Mouse (Mus musculus): ENCODE measurements around the gene Ptms. TPM values are rescaled to one million over a fixed set of nuclear protein-coding genes. Genes with fewer than 3 reads are reported as not detected.

Gene Ptms
- polyA plus RNA-seq, 3 experiments from 2014 or later = 9.5 to 15.5 (median 12.1) TPM

Other genes starting within 250 kb of the Ptms start
- 100 to 1,000 TPM; 373 to 490 (median 480) TPM for gene Emg1, start 207.9 kb downstream of the Ptms start, polyA plus RNA-seq (2017; shearing (Covaris generic))
- 10 to 100 TPM; 60.8 to 70.7 (median 70.0) TPM for gene Phb2, start 207.8 kb downstream of the Ptms start, polyA plus RNA-seq (2017; shearing (Covaris generic))
- 100 to 1,000 TPM; 143 to 191 (median 176) TPM for gene Ptpn6, start 181.4 kb downstream of the Ptms start, polyA plus RNA-seq (2017; shearing (Covaris generic))
- 100 to 1,000 TPM; 415 to 626 (median 536) TPM for gene Grcc10, start 178.7 kb downstream of the Ptms start, polyA plus RNA-seq (2017; shearing (Covaris generic))
- gene Gm45234, start 164.1 kb downstream of the Ptms start, polyA plus RNA-seq (2017; shearing (Covaris generic)) = not detected
- 1 to 10 TPM; 4.8 to 5.4 (median 5.2) TPM for gene Atn1, start 163.6 kb downstream of the Ptms start, polyA plus RNA-seq (2017; shearing (Covaris generic))
- gene Eno2, start 150.4 kb downstream of the Ptms start, polyA plus RNA-seq (2017; shearing (Covaris generic)) = 10 to 100 TPM in 2 of 3 experiments, 1 to 10 TPM in 1; 3.5 to 23.1 (median 12.8) TPM
- 1 to 10 TPM; 1.5 to 4.2 (median 3.4) TPM for gene Lrrc23, start 140.4 kb downstream of the Ptms start, polyA plus RNA-seq (2017; shearing (Covaris generic))
- 1 to 10 TPM; 1.5 to 3.2 (median 2.1) TPM for gene Spsb2, start 111.4 kb downstream of the Ptms start, polyA plus RNA-seq (2017; shearing (Covaris generic))
- 10 to 100 TPM; 77.6 to 91.2 (median 82.5) TPM for gene Tpi1, start 105.8 kb downstream of the Ptms start, polyA plus RNA-seq (2017; shearing (Covaris generic))
- 10 to 100 TPM; 69.1 to 81.5 (median 73.8) TPM for gene Usp5, start 90.6 kb downstream of the Ptms start, polyA plus RNA-seq (2017; shearing (Covaris generic))
- 100 to 1,000 TPM in 1 of 3 experiments, 10 to 100 TPM in 1, 1 to 10 TPM in 1; 7.6 to 142 (median 17.9) TPM for gene Cdca3, start 90.6 kb downstream of the Ptms start, polyA plus RNA-seq (2017; shearing (Covaris generic))
- under 1 TPM in 2 of 3 experiments, not detected in 1; 0.44 to 0.48 TPM for gene Gnb3, start 79.8 kb downstream of the Ptms start, polyA plus RNA-seq (2017; shearing (Covaris generic))
- under 1 TPM in 2 of 3 experiments, not detected in 1; 0.30 to 0.36 TPM for gene P3h3, start 62.4 kb downstream of the Ptms start, polyA plus RNA-seq (2017; shearing (Covaris generic))
- gene Gpr162, start 56.1 kb downstream of the Ptms start, polyA plus RNA-seq (2017; shearing (Covaris generic)) = under 1 TPM in 2 of 3 experiments, not detected in 1; 0.16 to 0.19 TPM
- 100 to 1,000 TPM; 319 to 446 (median 407) TPM for gene Cd4, start 31.9 kb downstream of the Ptms start, polyA plus RNA-seq (2017; shearing (Covaris generic))
- 10 to 100 TPM; 30.8 to 40.1 (median 38.3) TPM for gene Lag3, start 8.4 kb downstream of the Ptms start, polyA plus RNA-seq (2017; shearing (Covaris generic))
- 10 to 100 TPM; 35.6 to 70.5 (median 42.2) TPM for gene Mlf2, start 11.3 kb upstream of the Ptms start, polyA plus RNA-seq (2017; shearing (Covaris generic))
- gene Cops7a, start 45.4 kb upstream of the Ptms start, polyA plus RNA-seq (2017; shearing (Covaris generic)) = 10 to 100 TPM; 36.7 to 65.7 (median 62.6) TPM
- under 1 TPM in 2 of 3 experiments, not detected in 1; 0.46 to 0.48 TPM for gene Pianp, start 76.6 kb upstream of the Ptms start, polyA plus RNA-seq (2017; shearing (Covaris generic))
- gene Zfp384, start 89.0 kb upstream of the Ptms start, polyA plus RNA-seq (2017; shearing (Covaris generic)) = 1 to 10 TPM; 4.0 to 7.5 (median 4.0) TPM
- 10 to 100 TPM; 39.9 to 61.7 (median 46.2) TPM for gene Ing4, start 119.7 kb upstream of the Ptms start, polyA plus RNA-seq (2017; shearing (Covaris generic))
- gene Acrbp, start 129.6 kb upstream of the Ptms start, polyA plus RNA-seq (2017; shearing (Covaris generic)) = 10 to 100 TPM in 2 of 3 experiments, 1 to 10 TPM in 1; 5.6 to 23.2 (median 17.7) TPM
- gene Lpar5, start 147.8 kb upstream of the Ptms start, polyA plus RNA-seq (2017; shearing (Covaris generic)) = 10 to 100 TPM; 10.4 to 19.3 (median 12.1) TPM
- 10 to 100 TPM; 47.0 to 76.3 (median 61.6) TPM for gene Chd4, start 175.9 kb upstream of the Ptms start, polyA plus RNA-seq (2017; shearing (Covaris generic))
- gene Nop2, start 211.8 kb upstream of the Ptms start, polyA plus RNA-seq (2017; shearing (Covaris generic)) = 10 to 100 TPM; 32.7 to 50.7 (median 48.1) TPM
- 10 to 100 TPM in 1 of 3 experiments, 1 to 10 TPM in 2; 6.9 to 12.4 (median 9.8) TPM for gene Iffo1, start 225.1 kb upstream of the Ptms start, polyA plus RNA-seq (2017; shearing (Covaris generic))
- 100 to 1,000 TPM; 217 to 463 (median 365) TPM for gene Gapdh, start 246.4 kb upstream of the Ptms start, polyA plus RNA-seq (2017; shearing (Covaris generic))

Data from inflammation-experienced regulatory T-cells, adult 6 months (primary cell).